Mouse (Mus musculus): Measurements from ENCODE around the gene D630036H23Rik.

D630036H23Rik gene

GRCm38 (mm10) chr12:36381441-36382340 lies at the start of gene D630036H23Rik, which contains the start of gene Ispd:
Gene D630036H23Rik (minus strand): TSS chr12:36382181.
Gene Ispd (plus strand): TSS chr12:36381450.
- peak; percentile 76 to 77 for DNase-seq (ENCODE audit: low spot score in 2 of 2)

DNA sequence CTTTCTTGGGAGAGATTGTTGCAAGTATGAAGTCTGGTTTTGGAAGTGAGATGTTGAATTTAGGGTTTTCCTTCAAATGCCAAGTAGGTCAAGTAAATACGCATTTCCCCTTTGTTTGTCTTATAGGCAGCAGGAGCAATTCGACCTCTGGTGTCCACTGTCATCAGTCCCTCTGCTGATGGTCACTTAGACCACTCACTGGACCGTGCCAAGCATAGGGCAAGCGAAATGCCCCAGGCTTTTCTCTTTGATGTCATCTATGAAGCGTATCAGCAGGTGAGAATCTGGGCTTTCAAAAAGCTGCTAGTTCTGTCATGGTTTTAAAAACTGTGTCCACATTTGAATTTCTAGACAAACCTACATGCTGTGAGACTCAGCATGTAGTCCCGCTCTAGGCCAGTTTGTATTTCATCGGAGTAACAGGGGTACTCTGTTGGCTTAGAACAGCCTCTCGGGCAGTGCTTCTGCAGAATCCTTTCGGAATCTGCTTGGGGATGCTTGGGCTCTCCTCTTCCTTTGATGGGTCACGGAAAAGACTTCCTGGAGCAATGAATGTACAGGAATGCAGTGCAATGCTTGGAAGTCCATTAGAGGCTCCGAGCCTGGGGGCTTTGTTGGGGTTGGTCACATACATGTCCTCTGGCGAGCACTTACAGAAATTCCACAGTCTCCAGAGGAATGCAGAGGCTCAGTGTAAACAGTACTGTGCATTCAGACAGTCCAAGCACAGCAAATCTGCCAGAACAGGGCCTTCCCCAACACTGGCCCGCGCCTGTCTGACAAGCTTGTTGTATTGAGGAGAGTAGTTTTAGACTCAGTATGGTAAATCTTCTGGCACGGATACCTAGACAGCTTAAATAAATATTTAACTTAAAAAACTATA lies 44.4 kb upstream of the D630036H23Rik start:
- no peak for DNase-seq (ENCODE audit: low spot score in 2 of 2)

- no peak for DNase-seq (ENCODE audit: low spot score in 2 of 2)
Observed at GRCm38 (mm10) chr12:36425258-36425657, 43.3 kb upstream of the D630036H23Rik start.

DNA sequence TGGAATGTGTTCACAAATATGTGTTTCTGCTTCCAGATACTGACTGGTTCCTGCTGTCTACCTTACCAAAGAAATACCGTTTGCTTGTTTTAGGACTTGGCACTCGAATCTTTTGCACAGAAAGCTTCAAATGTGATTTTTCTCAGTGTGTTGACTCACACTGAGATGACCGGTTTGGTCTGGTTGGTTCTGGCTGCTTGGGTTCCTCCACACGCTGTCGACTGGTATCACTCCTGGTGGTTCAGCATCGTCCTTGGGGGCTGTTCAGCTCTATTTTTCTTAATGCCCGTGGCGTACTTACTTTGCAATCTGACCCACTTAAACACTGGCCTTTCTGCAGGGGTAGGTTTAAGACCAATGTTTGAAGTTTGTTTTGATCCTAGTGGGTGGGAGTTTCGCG lies 41.7 kb upstream of the D630036H23Rik start:
- DNase-seq (ENCODE audit: low spot score in 2 of 2): no peak

- DNase-seq (ENCODE audit: low spot score in 2 of 2): no peak
Observed at GRCm38 (mm10) chr12:36395115-36395514, 13.1 kb upstream of the D630036H23Rik start.

DNA sequence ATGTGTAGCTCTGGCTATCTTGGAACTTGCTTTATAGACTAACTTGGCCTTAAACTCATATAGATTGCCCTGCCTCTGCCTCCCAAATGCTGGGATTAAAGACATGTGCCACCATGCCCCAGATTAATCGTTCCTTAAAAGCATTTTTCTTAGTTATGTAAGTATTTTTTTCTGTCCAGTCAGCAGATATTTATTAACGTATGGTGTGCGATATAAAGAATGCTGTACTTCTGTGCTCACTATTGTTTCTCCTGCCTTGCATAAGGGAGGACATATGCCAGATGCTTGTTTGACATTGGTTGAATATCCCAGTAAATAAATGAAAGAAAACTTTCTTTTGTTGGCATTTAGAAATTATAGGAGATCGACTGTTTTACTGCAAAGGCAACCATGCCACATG lies 5.0 kb upstream of the D630036H23Rik start:
- no peak for DNase-seq (ENCODE audit: low spot score in 2 of 2)

- no peak for DNase-seq (ENCODE audit: low spot score in 2 of 2)
Observed at GRCm38 (mm10) chr12:36385386-36385785, 3.4 kb upstream of the D630036H23Rik start.

DNA sequence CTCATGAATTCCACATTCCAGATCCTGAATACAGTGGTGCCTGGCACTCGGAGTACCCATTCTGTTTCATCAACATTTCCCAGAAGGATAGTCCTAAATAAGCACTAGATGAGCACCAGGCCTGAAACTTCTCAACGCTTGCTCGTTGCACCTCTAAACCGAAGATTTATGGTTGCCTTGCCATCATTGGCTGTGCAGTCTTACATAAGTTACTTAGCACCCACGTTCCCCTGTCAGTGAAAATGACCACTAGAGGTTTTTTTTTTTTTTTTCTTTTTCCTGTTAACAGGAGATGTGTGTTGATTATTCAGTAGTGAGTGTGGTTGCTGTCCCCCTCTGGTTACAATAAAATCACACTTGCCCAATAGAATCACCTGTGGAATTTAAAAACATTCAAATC lies 1.2 kb downstream of the D630036H23Rik start:
- peak in 1 of 2 experiments; percentile 5 for DNase-seq (ENCODE audit: low spot score in 2 of 2)

DNA sequence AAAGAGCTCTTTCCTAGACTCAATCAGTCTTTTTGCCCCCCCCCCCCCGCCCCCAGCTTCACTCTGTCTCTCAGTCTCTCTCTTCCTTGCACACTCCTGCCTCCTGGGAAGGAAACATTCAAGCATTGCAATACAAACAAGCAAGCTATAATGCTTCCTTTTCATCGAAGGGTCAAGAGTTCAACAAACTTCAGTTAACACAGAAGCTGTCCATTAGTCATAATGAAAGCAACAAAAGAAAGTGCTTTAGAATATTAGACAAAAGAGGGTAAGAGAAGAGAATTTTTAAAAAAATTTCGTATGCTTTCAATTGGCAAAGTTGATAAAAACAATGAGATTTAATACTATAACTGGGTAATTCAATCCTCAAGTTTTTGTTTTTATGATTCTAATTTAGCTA lies 1.7 kb downstream of the D630036H23Rik start:
- no peak for DNase-seq (ENCODE audit: low spot score in 2 of 2)

GRCm38 (mm10) chr12:36376391-36376790 lies 5.6 kb downstream of the D630036H23Rik start:
- peak in 1 of 2 experiments; percentile 6 for DNase-seq (ENCODE audit: low spot score in 2 of 2)

- no peak for DNase-seq (ENCODE audit: low spot score in 2 of 2)
Observed at GRCm38 (mm10) chr12:36373237-36373998, 8.6 kb downstream of the D630036H23Rik start.

- DNase-seq (ENCODE audit: low spot score in 2 of 2): no peak
Observed at GRCm38 (mm10) chr12:36364013-36364412, 18.0 kb downstream of the D630036H23Rik start.

GRCm38 (mm10) chr12:36360693-36361092 lies 21.3 kb downstream of the D630036H23Rik start:
- DNase-seq (ENCODE audit: low spot score in 2 of 2): no peak

DNA sequence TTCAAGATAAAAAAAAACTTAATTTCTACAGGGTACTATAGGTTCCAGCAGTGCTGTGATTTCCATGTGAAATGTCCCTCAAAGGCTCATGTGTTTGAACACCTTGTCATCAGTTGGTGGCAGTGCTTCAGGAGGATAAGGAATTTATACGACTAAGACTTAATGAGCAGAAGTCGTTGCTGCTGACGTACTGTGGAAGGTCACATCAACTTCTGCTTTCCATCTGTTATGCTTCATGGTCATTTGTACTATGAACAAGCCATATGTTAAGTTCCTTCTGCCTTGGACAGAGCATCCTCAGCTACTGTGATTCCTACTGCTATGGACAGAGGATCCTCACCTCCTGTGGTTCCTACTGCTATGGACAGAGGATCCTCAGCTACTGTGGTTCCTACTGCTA lies 21.9 kb downstream of the D630036H23Rik start:
- DNase-seq (ENCODE audit: low spot score in 2 of 2): no peak

DNA sequence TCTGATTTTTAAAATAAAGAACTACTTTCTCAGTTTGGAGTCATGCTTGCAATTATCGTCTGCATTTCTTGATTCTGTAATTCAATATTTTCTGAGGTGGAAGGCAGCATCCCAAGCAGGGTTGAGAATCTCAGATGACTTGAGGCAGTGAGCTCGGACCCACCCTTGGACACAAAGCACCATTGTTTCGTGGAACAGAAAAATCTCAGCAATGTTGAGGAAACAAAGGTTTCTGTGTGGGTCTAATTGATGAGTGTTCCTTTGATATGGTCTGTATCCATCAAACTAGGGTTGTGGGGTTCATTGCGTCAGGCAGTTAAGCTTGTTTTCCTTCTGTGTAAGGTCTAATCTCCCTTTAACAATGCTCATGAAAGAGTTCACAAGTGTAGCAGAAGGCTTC lies 37.9 kb downstream of the D630036H23Rik start:
- DNase-seq (ENCODE audit: low spot score in 2 of 2): no peak

GRCm38 (mm10) chr12:36333837-36334281 lies 48.1 kb downstream of the D630036H23Rik start:
- DNase-seq (ENCODE audit: low spot score in 2 of 2): no peak

DNA sequence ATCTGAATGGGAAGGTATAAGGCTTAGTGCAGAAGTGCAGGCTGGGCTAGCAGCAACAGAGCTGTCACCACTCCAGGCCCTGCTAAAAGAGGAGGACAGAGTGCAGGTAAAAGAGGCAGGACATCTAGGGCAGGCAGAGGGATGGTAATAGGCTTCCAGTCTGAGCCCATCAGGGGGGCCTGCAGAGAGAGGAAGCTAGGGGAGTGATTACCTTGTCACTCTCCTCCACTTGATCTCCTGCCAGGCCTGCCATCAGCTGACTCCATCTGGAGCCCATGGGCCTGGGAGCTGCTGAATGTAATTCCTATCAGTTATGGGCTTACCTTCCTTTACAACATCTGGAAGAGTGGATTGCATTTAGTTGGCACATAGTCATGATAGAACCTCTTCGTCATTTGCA lies 49.3 kb downstream of the D630036H23Rik start:
- DNase-seq (ENCODE audit: low spot score in 2 of 2): no peak

Data from frontal cortex, postnatal 25 days (tissue).